Mouse (Mus musculus) testis, adult 2 months (tissue): ENCODE data around the gene Shf.

Experiments
- CTCF ChIP-seq: fragments of 200-500 bp; IDR thresholded peaks from 2 replicates; pipeline ENCODE4 v1.5.1; 2012; ENCODE audit warnings: low read depth, mild to moderate bottlenecking, inconsistent platforms, low read length, moderate library complexity; ENCODE audit not compliant: control insufficient read depth, insufficient read depth, insufficient replicate concordance
- POLR2A ChIP-seq: fragments of 200-500 bp; IDR thresholded peaks from 2 replicates; pipeline ENCODE4 v1.6.1; 2012; ENCODE audit warnings: low read depth, mild to moderate bottlenecking, inconsistent platforms, low read length, moderate library complexity; ENCODE audit not compliant: control insufficient read depth

GRCm38 (mm10) chr2:122334170-122334569 lies 34.8 kb downstream of the Shf start:
- TF ChIP-seq POLR2A (no peak), CTCF (no peak)
